Mouse (Mus musculus) hindbrain, postnatal 0 days (tissue): Measurements from ENCODE around the gene Ttyh1. TPM values are rescaled to one million over a fixed set of nuclear protein-coding genes. Genes with fewer than 3 reads are reported as not detected.

Experiments used
- ATAC-seq: fragments of 200-750 bp; cut with Nextera tagmentation; 2 replicates; pipeline ENCODE4 v1.8.0; 2017; ENCODE audit warnings: mild to moderate bottlenecking, moderate TSS enrichment, moderate library complexity
- DNase-seq: peaks from one replicate; pipeline ENCODE4 v3.0.0-alpha.2; 2015; ENCODE audit warnings: low spot score
- H3K27ac ChIP-seq: fragments of 300-500 bp; sonication (generic); 2 replicates; pipeline ENCODE4 v1.5.1; 2014; ENCODE audit warnings: mild to moderate bottlenecking
- H3K27me3 ChIP-seq: fragments of 300-500 bp; sonication (generic); 2 replicates; pipeline ENCODE4 v1.6.1; 2014; ENCODE audit warnings: low read length, mixed read lengths; ENCODE audit not compliant: insufficient read depth
- H3K36me3 ChIP-seq: fragments of 300-500 bp; sonication (generic); 2 replicates; pipeline ENCODE4 v1.6.1; 2014; ENCODE audit warnings: low read length, mixed read lengths; ENCODE audit not compliant: insufficient read depth
- H3K4me1 ChIP-seq: fragments of 300-500 bp; sonication (generic); 2 replicates; pipeline ENCODE4 v1.6.1; 2014; ENCODE audit warnings: antibody characterized with exemption, low read length, mixed read lengths; ENCODE audit not compliant: insufficient read depth
- H3K4me2 ChIP-seq: fragments of 300-500 bp; sonication (generic); 2 replicates; pipeline ENCODE4 v1.6.1; 2014; ENCODE audit warnings: low read depth, mild to moderate bottlenecking, low read length, moderate library complexity, mixed read lengths
- H3K4me3 ChIP-seq: fragments of 300-500 bp; sonication (generic); 2 replicates; pipeline ENCODE4 v1.5.1; 2014; ENCODE audit warnings: low read length
- H3K9ac ChIP-seq: fragments of 300-500 bp; sonication (generic); replicated peaks from 2 replicates; pipeline ENCODE4 v1.6.1; 2014; ENCODE audit warnings: mild to moderate bottlenecking, low read length, moderate library complexity, mixed read lengths
- H3K9me3 ChIP-seq: fragments of 300-500 bp; sonication (generic); 2 replicates; pipeline ENCODE4 v1.6.1; 2016; ENCODE audit warnings: low read length, mixed read lengths
- CTCF ChIP-seq: IDR thresholded peaks from 2 replicates; pipeline ENCODE4 v1.5.1; 2016; ENCODE audit warnings: antibody characterized with exemption, control low read depth, low read depth
- WGBS: fragments of 180-500 bp; shearing (Covaris S2); extraction: QIAGEN DNeasy Blood & Tissue Kit; methylation state at CpG from one replicate; pipeline ENCODE4 v1.1.7; 2014; 5-methylcytosine and 5-hydroxymethylcytosine counted together
- polyA plus RNA-seq: library from polyadenylated mRNA; unstranded; fragments of >200 nt; fragmentation: Nextera tagmentation; extraction: Ambion mirVana; gene quantifications from 2 replicates; pipeline ENCODE4 v1.2.1, GENCODE M21; 2015
- total RNA-seq: library from RNA; depleted of rRNA; stranded (reverse); fragments of >200 nt; gene quantifications from 2 replicates; pipeline ENCODE4 v1.2.3, GENCODE M21; 2014

The Ttyh1 gene
- total and polyA plus RNA-seq, 2 experiments from 2014 or later: 249 to 1,009 TPM

- Histone ChIP-seq H3K9me3 (no peaks in the 10 kb centered on the region), H3K9ac (no peak overlapping the region), H3K4me2 (no peak overlapping the region), H3K27ac (no peak overlapping the region), H3K4me1 (peaks cover 10% of the 10 kb centered on the region; the same call in 1 of the 2 replicates), H3K27me3 (no peaks in the 10 kb centered on the region), H3K36me3 (peaks cover 68% of the 10 kb centered on the region), H3K4me3 (no peak overlapping the region)
- WGBS: 68% methylated on average over 6 of the region's 6 CpGs
- ATAC-seq (no peak), DNase-seq (peak; percentile 60)
- peak; percentile 79 for TF ChIP-seq CTCF
Measured at GRCm38 (mm10) chr7:4145552-4146190, 26.5 kb downstream of the Ttyh1 start.

- no peak overlapping the region for H3K4me2 ChIP-seq
- H3K4me3 ChIP-seq: no peak overlapping the region
- no peak for TF ChIP-seq CTCF
- ATAC-seq: no peak
- peaks cover 60% of the 10 kb centered on the region for H3K36me3 ChIP-seq
- H3K4me1 ChIP-seq: peaks cover 16% of the 10 kb centered on the region; the same call in 1 of the 2 replicates
- no peak overlapping the region for H3K27ac ChIP-seq
- H3K9ac ChIP-seq: no peak overlapping the region
- H3K9me3 ChIP-seq: no peaks in the 10 kb centered on the region
- 92% methylated on average over 23 of the region's 23 CpGs for WGBS
- DNase-seq: no peak
- H3K27me3 ChIP-seq: 0 out of 2 replicates have a peak, but pooled peaks cover 3% of the 10 kb centered on the region
Measured at GRCm38 (mm10) chr7:4146241-4147180, 27.3 kb downstream of the Ttyh1 start.

- Histone ChIP-seq H3K9me3 (no peaks in the 10 kb centered on the region), H3K27me3 (0 out of 2 replicates have a peak, but pooled peaks cover 3% of the 10 kb centered on the region), H3K4me1 (peaks cover 16% of the 10 kb centered on the region; the same call in 1 of the 2 replicates), H3K9ac (no peak overlapping the region), H3K27ac (no peak overlapping the region), H3K4me2 (no peak overlapping the region), H3K36me3 (peaks cover 51% of the 10 kb centered on the region), H3K4me3 (no peak overlapping the region)
- DNase-seq: no peak
- TF ChIP-seq CTCF: no peak
- no peak for ATAC-seq
- 88% methylated on average over 20 of the region's 20 CpGs for WGBS
Measured at GRCm38 (mm10) chr7:4147371-4147770, 28.2 kb downstream of the Ttyh1 start.

- ATAC-seq: no peak
- no peak for DNase-seq
- Histone ChIP-seq H3K9me3 (no peaks in the 10 kb centered on the region), H3K4me1 (peaks cover 16% of the 10 kb centered on the region; the same call in 1 of the 2 replicates), H3K27me3 (0 out of 2 replicates have a peak, but pooled peaks cover 3% of the 10 kb centered on the region), H3K9ac (no peak overlapping the region), H3K4me2 (no peak overlapping the region), H3K27ac (peak overlapping the region; percentile 91; the same call in 1 of the 2 replicates), H3K4me3 (no peak overlapping the region), H3K36me3 (peaks cover 47% of the 10 kb centered on the region)
- WGBS: 85% methylated on average over 4 of the region's 4 CpGs
- no peak for TF ChIP-seq CTCF
Measured at GRCm38 (mm10) chr7:4147836-4148235, 28.6 kb downstream of the Ttyh1 start.

GRCm38 (mm10) chr7:4148341-4149208 lies 29.4 kb downstream of the Ttyh1 start:
- peaks cover 16% of the 10 kb centered on the region; the same call in 1 of the 2 replicates for H3K4me1 ChIP-seq
- no peak for DNase-seq
- H3K27ac ChIP-seq: peak overlapping the region; percentile 91
- H3K27me3 ChIP-seq: 0 out of 2 replicates have a peak, but pooled peaks cover 3% of the 10 kb centered on the region
- peak overlapping the region; percentile 52 for H3K4me3 ChIP-seq
- peak overlapping the region; percentile 66 for H3K9ac ChIP-seq
- no peaks in the 10 kb centered on the region for H3K9me3 ChIP-seq
- WGBS: 28% methylated on average over 18 of the region's 18 CpGs
- peaks cover 39% of the 10 kb centered on the region for H3K36me3 ChIP-seq
- ATAC-seq: no peak; the same call in 1 of the 2 replicates
- peak overlapping the region; percentile 96 for H3K4me2 ChIP-seq
- no peak for TF ChIP-seq CTCF
